Mouse (Mus musculus) megakaryocyte, embryonic 14.5 days (primary cell): ENCODE results near the gene Nxph1.

Experiments used
- FLI1 ChIP-seq: IDR thresholded peaks from 2 replicates; pipeline ENCODE4 v1.6.1; 2012; ENCODE audit warnings: low read length, inconsistent platforms, mixed read lengths
- GATA1 ChIP-seq: IDR thresholded peaks from 3 replicates; pipeline ENCODE4 v1.6.1; 2012; ENCODE audit warnings: mixed read lengths, low read length, inconsistent platforms, borderline replicate concordance

DNA sequence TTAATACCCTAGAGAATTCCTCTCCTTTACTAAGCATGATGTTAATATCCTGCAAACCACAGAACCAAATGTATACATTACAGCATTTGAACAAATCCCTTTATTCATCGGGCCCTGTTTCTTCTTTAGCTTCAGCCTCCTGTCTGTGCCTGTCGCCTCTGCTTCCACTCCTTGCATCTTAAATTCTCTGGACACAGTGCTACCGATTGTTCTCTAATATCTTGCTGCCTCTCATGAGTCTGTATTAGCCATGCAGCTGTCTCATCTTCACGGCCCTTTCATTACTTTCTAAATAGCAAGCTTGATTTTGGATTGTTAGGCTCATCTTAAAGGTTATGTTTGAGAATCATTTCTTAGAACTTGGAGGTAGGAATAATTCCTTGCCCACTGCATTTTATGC, 262.5 kb downstream of the Nxph1 start:
- TF ChIP-seq GATA1, result no peak
- TF ChIP-seq FLI1, result no peak
